Mouse (Mus musculus) kidney, adult 2 months (tissue): Measurements from ENCODE around the gene Stx2. TPM values are rescaled to one million over a fixed set of nuclear protein-coding genes. Genes with fewer than 3 reads are reported as not detected.

Experiments used
- DNase-seq: peaks from one replicate; pipeline ENCODE4 v3.0.0; 2021
- H3K27ac ChIP-seq: fragments of 200-500 bp; 2 replicates; pipeline ENCODE4 v1.5.1; 2012; ENCODE audit warnings: low read depth, low read length, control low read depth, inconsistent platforms; ENCODE audit not compliant: insufficient read depth
- H3K27me3 ChIP-seq: fragments of 200-500 bp; replicated peaks from 2 replicates; pipeline ENCODE4 v1.6.1; 2012; ENCODE audit warnings: mild to moderate bottlenecking, moderate library complexity, low read length, inconsistent platforms; ENCODE audit not compliant: control insufficient read depth, insufficient read depth
- H3K36me3 ChIP-seq: fragments of 200-500 bp; 2 replicates; pipeline ENCODE4 v1.6.1; 2012; ENCODE audit warnings: mild to moderate bottlenecking, moderate library complexity, low read length, inconsistent platforms; ENCODE audit not compliant: control insufficient read depth, insufficient read depth
- H3K4me1 ChIP-seq: fragments of 200-500 bp; 2 replicates; pipeline ENCODE4 v1.6.1; 2011; ENCODE audit warnings: low read length; ENCODE audit not compliant: control insufficient read depth, insufficient read depth
- H3K4me3 ChIP-seq: fragments of 200-500 bp; 2 replicates; pipeline ENCODE4 v1.5.1; 2011; ENCODE audit warnings: mild to moderate bottlenecking, low read depth, low read length, control low read depth; ENCODE audit not compliant: insufficient read depth
- CTCF ChIP-seq: fragments of 200-500 bp; conservative IDR thresholded peaks from 2 replicates; pipeline ENCODE4 v1.5.1; 2011; ENCODE audit warnings: low read depth, mild to moderate bottlenecking, control low read depth, low read length, moderate library complexity, mixed read lengths; ENCODE audit not compliant: insufficient read depth, insufficient read length
- POLR2A ChIP-seq: fragments of 200-500 bp; IDR thresholded peaks from one replicate; pipeline ENCODE4 v1.6.1; 2011; ENCODE audit warnings: low read depth, low read length, control low read depth
- whole genome bisulfite sequencing: fragments of 180-500 bp; shearing (Covaris S2); methylation state at CpG from one replicate; pipeline ENCODE4 v1.1.7; 2018; 5-methylcytosine and 5-hydroxymethylcytosine counted together
- polyA plus RNA-seq: library from polyadenylated mRNA; depleted of rRNA; stranded (reverse); fragments of >200 nt; gene quantifications from 2 replicates; pipeline ENCODE4 v1.2.3, GENCODE M21; 2012

Stx2 gene
- polyA plus RNA-seq, 1 experiment = 22.4 TPM

GRCm38 (mm10) chr5:129020300-129020668, 11.9 kb upstream of the Stx2 start:
- WGBS = under 1% methylated on average over 52 of the region's 56 CpGs
- TF ChIP-seq POLR2A (peak; percentile 1), CTCF (no peak)
- 0 out of 2 replicates have a peak, but pooled peaks cover 4% of the 10 kb centered on the region for H3K4me1 ChIP-seq
- peak overlapping the region; percentile 77 for H3K4me3 ChIP-seq
- peak overlapping the region; percentile 88 for H3K27ac ChIP-seq
- H3K27me3 ChIP-seq = no peaks in the 10 kb centered on the region
- H3K36me3 ChIP-seq = no peaks in the 10 kb centered on the region; the same call in 1 of the 2 replicates
- no peak for DNase-seq

- H3K27me3 ChIP-seq = no peaks in the 10 kb centered on the region
- DNase-seq = peak; percentile 97
- peak within 1 kb of the TSS; percentile 88 for H3K27ac ChIP-seq
- peak within 1 kb of the TSS; percentile 77 for H3K4me3 ChIP-seq
- 0 out of 2 replicates have a peak, but pooled peaks cover 4% of the 10 kb centered on the region for H3K4me1 ChIP-seq
- TF ChIP-seq CTCF = no peak
- TF ChIP-seq POLR2A = peak; percentile 22
- no peaks in the 10 kb centered on the region; the same call in 1 of the 2 replicates for H3K36me3 ChIP-seq
- 1% methylated on average over 100 of the region's 102 CpGs for WGBS
These were observed 11.3 kb upstream of the Stx2 start, which contains the start of gene Ran for GRCm38 (mm10) chr5:129019497-129020299. TSS of gene Ran (plus strand) at chr5:129020069.

DNA sequence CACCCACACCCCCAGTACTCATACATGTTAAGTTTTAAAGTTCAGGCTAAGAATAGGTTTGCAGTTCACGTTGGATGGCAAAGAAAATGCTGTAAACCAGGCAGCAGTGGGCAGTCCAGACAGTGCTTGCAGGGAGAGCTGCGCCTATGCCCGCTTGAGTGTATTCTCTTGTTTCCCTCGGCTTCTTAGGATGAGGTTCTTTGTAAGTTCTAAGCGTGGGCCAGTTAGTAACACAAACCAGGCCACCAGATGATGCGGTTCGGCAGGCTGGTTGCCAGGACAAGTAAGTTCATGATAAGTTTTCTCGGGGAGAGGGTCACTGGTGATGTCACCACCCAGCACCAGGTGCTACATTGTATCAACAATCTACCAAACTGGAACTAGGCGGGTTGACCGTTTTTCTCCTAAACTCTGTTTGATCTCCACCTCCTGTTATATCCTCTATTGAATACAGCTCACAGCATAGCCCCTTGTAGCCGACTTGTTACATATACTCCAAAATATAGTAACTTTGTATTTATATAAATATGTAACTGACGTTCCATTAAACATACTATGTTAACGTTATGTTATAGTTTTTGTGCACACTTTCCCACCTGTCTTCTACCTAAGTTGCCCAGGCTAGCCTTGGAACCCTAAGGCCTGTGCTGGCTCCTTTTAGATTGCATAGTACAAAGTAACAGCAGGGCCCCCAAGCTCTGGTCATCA, 10.6 kb upstream of the Stx2 start:
- Histone ChIP-seq H3K36me3 (no peaks in the 10 kb centered on the region; the same call in 1 of the 2 replicates), H3K4me1 (0 out of 2 replicates have a peak, but pooled peaks cover 4% of the 10 kb centered on the region), H3K4me3 (peak overlapping the region; percentile 59), H3K27ac (peak overlapping the region; percentile 44; the same call in 1 of the 2 replicates), H3K27me3 (no peaks in the 10 kb centered on the region)
- no peak for DNase-seq
- WGBS = 89% methylated on average over 13 of the region's 13 CpGs
- TF ChIP-seq CTCF (no peak), POLR2A (no peak)

- TF ChIP-seq CTCF (no peak), POLR2A (no peak)
- 92% methylated on average over 3 of the region's 3 CpGs for WGBS
These were observed 8.0 kb upstream of the Stx2 start for GRCm38 (mm10) chr5:129016370-129016769.

GRCm38 (mm10) chr5:129015540-129015939, 7.2 kb upstream of the Stx2 start:
- H3K27me3 ChIP-seq = no peaks in the 10 kb centered on the region
- TF ChIP-seq CTCF (no peak), POLR2A (no peak)
- no peak overlapping the region for H3K27ac ChIP-seq
- no peaks in the 10 kb centered on the region for H3K4me1 ChIP-seq
- H3K4me3 ChIP-seq = no peak overlapping the region
- 80% methylated on average over 5 of the region's 5 CpGs for WGBS
- H3K36me3 ChIP-seq = no peaks in the 10 kb centered on the region
- no peak for DNase-seq

More at GRCm38 (mm10) chr5:129016370-129016769, 8.0 kb upstream of the Stx2 start:
- no peak overlapping the region for H3K4me3 ChIP-seq
- no peak for DNase-seq
- H3K4me1 ChIP-seq = 0 out of 2 replicates have a peak, but pooled peaks cover 4% of the 10 kb centered on the region
- H3K27ac ChIP-seq = no peak overlapping the region
- H3K36me3 ChIP-seq = no peaks in the 10 kb centered on the region; the same call in 1 of the 2 replicates
- no peaks in the 10 kb centered on the region for H3K27me3 ChIP-seq

DNA sequence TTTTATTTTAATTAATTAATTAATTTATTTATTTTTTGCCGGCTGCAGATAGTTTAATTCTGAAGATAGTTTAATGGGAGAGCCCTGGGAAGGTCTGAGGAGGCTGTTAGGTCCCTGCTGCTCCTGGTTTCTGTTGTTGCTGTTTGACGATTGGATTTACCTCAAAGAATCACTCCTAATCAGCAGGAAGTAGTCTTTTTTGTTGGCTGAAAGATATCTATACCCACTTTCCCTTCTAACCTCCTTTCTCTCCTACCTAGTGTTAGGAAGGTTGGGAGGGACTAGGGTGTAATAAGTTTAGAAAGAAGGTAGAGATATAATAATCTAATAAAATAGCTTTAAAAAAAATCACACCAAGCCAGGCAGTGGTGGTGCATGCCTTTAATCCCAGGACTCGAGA, 6.6 kb upstream of the Stx2 start:
- H3K4me3 ChIP-seq = no peak overlapping the region
- whole genome bisulfite sequencing = 87% methylated on average over 3 of the region's 3 CpGs
- no peak for DNase-seq
- TF ChIP-seq CTCF (no peak), POLR2A (no peak)
- H3K27me3 ChIP-seq = no peaks in the 10 kb centered on the region
- no peaks in the 10 kb centered on the region for H3K4me1 ChIP-seq
- H3K27ac ChIP-seq = no peak overlapping the region
- no peaks in the 10 kb centered on the region for H3K36me3 ChIP-seq

DNA sequence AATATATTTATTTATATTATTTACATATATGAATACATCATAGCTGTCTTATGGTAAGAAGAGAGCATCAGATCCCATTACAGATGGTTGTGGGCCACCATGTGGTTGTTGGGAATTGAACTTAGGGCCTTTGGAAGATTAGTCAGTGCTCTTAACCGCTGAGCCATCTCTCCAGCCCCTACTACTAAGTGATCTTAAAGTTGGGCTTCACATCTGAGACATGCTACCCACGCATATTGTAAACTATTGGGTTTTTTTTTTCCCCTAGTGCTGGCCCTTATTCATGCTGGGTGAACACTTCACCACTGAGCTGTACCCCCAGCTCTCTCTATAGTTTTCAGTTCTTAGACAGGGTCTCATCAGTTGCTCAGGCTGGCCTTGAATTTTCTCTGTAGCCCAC, 2.6 kb upstream of the Stx2 start:
- Histone ChIP-seq H3K4me1 (no peaks in the 10 kb centered on the region; the same call in 1 of the 2 replicates), H3K36me3 (no peaks in the 10 kb centered on the region), H3K27me3 (no peaks in the 10 kb centered on the region), H3K27ac (no peak overlapping the region), H3K4me3 (no peak overlapping the region)
- TF ChIP-seq CTCF = no peak
- no peak for TF ChIP-seq POLR2A
- WGBS = 89% methylated on average over 2 of the region's 2 CpGs
- DNase-seq = no peak
